Mouse (Mus musculus) midbrain, postnatal 0 days (tissue): ENCODE data around the gene Nfkbib. TPM values are rescaled to one million over a fixed set of nuclear protein-coding genes. Genes with fewer than 3 reads are reported as not detected.

ENCODE experiments used
- ATAC-seq: fragments of 200-750 bp; cut with Nextera tagmentation; 2 replicates; pipeline ENCODE4 v1.8.0; 2017; ENCODE audit warnings: moderate number of reproducible peaks, mild to moderate bottlenecking, moderate TSS enrichment, moderate library complexity; ENCODE audit not compliant: low FRiP score
- DNase-seq: peaks from one replicate; pipeline ENCODE4 v3.0.0-alpha.2; 2015; ENCODE audit warnings: low spot score
- H3K27ac ChIP-seq: fragments of 300-500 bp; sonication (generic); 2 replicates; pipeline ENCODE4 v1.5.1; 2014; ENCODE audit warnings: low read depth, mild to moderate bottlenecking, low read length, mixed read lengths
- H3K27me3 ChIP-seq: fragments of 300-500 bp; sonication (generic); 2 replicates; pipeline ENCODE4 v1.6.1; 2014; ENCODE audit warnings: low read length, control low read depth, mixed read lengths; ENCODE audit not compliant: insufficient read depth
- H3K36me3 ChIP-seq: fragments of 300-500 bp; sonication (generic); 2 replicates; pipeline ENCODE4 v1.6.1; 2014; ENCODE audit warnings: low read length, control low read depth, mixed read lengths; ENCODE audit not compliant: insufficient read depth
- H3K4me1 ChIP-seq: fragments of 300-500 bp; sonication (generic); 2 replicates; pipeline ENCODE4 v1.6.1; 2014; ENCODE audit warnings: mild to moderate bottlenecking, control low read depth, antibody characterized with exemption, low read length, mixed read lengths; ENCODE audit not compliant: insufficient read depth
- H3K4me2 ChIP-seq: fragments of 300-500 bp; sonication (generic); 2 replicates; pipeline ENCODE4 v1.6.1; 2014; ENCODE audit warnings: low read depth, mild to moderate bottlenecking, low read length, mixed read lengths; ENCODE audit not compliant: poor library complexity, severe bottlenecking
- H3K4me3 ChIP-seq: fragments of 300-500 bp; sonication (generic); 2 replicates; pipeline ENCODE4 v1.5.1; 2014; ENCODE audit warnings: low read depth, mild to moderate bottlenecking, low read length, moderate library complexity
- H3K9ac ChIP-seq: fragments of 300-500 bp; sonication (generic); replicated peaks from 2 replicates; pipeline ENCODE4 v1.6.1; 2014; ENCODE audit warnings: mild to moderate bottlenecking, low read length, moderate library complexity, mixed read lengths; ENCODE audit not compliant: poor library complexity, severe bottlenecking
- H3K9me3 ChIP-seq: fragments of 300-500 bp; sonication (generic); 2 replicates; pipeline ENCODE4 v1.6.1; 2016; ENCODE audit warnings: low read length, control low read depth
- CTCF ChIP-seq: IDR thresholded peaks from 2 replicates; pipeline ENCODE4 v1.5.1; 2016; ENCODE audit warnings: antibody characterized with exemption, mild to moderate bottlenecking
- WGBS: fragments of 180-500 bp; shearing (Covaris S2); extraction: QIAGEN DNeasy Blood & Tissue Kit; methylation state at CpG from one replicate; pipeline ENCODE4 v1.1.7; 2014; 5-methylcytosine and 5-hydroxymethylcytosine counted together
- polyA plus RNA-seq: library from polyadenylated mRNA; unstranded; fragments of >200 nt; fragmentation: Nextera tagmentation; extraction: Ambion mirVana; gene quantifications from 2 replicates; pipeline ENCODE4 v1.2.1, GENCODE M21; 2015
- total RNA-seq: library from RNA; depleted of rRNA; stranded (reverse); fragments of >200 nt; gene quantifications from 2 replicates; pipeline ENCODE4 v1.2.3, GENCODE M21; 2014

The Nfkbib gene
- total and polyA plus RNA-seq, 2 experiments from 2014 or later, result 19.7 to 58.5 TPM

DNA sequence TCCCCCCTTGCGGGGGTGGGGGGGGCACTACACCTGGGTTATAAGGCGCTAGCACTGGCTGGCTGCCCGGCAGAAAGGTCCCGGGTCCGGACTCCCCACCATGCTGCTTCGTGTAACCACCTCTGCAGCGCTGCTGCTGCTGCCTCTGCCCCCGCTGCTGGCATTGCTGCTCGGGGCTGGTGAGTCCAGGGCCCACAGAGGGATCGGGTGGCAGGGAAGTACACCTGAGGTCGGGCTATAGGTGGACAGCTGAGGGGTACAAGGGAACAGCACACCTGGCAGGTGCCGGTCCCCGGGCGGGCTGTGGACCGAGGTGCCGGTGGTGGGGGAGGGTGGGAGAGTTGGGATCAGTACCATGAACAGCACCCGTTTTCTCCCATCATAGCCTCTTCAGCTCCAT lies 11.2 kb downstream of the Nfkbib start, which contains the start of gene Ccer2:
Gene Ccer2 (plus strand): TSS at position 96 of the 400 bp plus-strand sequence.
- no peak for TF ChIP-seq CTCF

GRCm38 (mm10) chr7:28749935-28750334 lies 17.4 kb downstream of the Nfkbib start:
- ATAC-seq, result no peak
- no peak overlapping the region for H3K27ac ChIP-seq
- 95% methylated on average over 7 of the region's 7 CpGs for WGBS
- no peaks in the 10 kb centered on the region for H3K4me1 ChIP-seq
- no peaks in the 10 kb centered on the region for H3K9me3 ChIP-seq
- DNase-seq, result no peak
- peaks cover 14% of the 10 kb centered on the region for H3K36me3 ChIP-seq
- no peaks in the 10 kb centered on the region for H3K27me3 ChIP-seq
- TF ChIP-seq CTCF, result no peak
- no peak overlapping the region for H3K4me2 ChIP-seq
- no peak overlapping the region for H3K4me3 ChIP-seq
- H3K9ac ChIP-seq, result no peak overlapping the region

More for the DNA sequence above, 11.2 kb downstream of the Nfkbib start, which contains the start of gene Ccer2:
- Histone ChIP-seq H3K4me3 (peak within 1 kb of the TSS; percentile 20; the same call in 1 of the 2 replicates), H3K27me3 (0 out of 2 replicates have a peak, but pooled peaks cover 11% of the 10 kb centered on the region), H3K9me3 (no peaks in the 10 kb centered on the region), H3K4me1 (peaks cover 3% of the 10 kb centered on the region; the same call in 1 of the 2 replicates), H3K9ac (peak within 1 kb of the TSS; percentile 40; the same call in 1 of the 2 replicates), H3K27ac (no peak within 1 kb of the TSS), H3K36me3 (peaks cover 27% of the 10 kb centered on the region), H3K4me2 (peak within 1 kb of the TSS; percentile 42)
- DNase-seq, result no peak
- ATAC-seq, result peak; percentile 41; the same call in 1 of the 2 replicates
- 3% methylated on average over 17 of the region's 17 CpGs for WGBS

DNA sequence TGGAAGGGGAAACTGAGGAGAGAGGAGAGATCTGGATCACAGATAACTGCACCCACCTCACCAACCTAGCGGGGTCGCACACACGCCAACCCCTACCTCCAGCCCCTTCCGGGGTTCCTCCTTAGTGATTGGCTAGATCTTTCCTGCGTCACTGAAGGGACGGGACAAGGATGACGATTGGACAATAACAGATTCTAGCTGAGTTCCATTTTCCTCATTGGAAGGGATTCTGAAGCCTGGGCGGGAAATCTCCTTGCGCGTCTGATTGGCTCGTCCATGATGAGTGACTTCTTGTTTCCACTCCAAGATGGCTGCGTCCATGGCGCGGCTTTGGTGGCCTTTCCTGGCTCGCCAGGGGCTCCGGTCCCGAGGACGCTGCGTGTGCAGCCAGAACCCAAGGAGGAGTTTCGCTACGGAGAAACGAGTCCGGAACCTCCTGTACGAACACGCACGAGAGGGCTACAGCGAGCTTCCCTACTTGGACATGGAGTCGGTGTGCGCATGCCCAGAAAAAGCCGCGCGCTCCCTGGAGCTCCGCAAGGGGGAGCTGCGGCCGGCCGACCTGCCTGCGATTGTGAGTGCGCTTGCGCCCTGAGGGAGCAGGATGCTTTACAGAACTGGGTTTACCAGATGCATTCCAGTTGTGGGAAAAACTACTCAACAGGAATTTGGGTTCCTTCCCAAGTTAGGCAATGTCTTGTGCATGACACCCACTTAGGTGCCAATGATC lies 25.4 kb downstream of the Nfkbib start, which contains the start of the genes Mrps12 and Sars2:
Gene Mrps12 (minus strand): TSS at position 112 of the 730 bp plus-strand sequence.
Gene Sars2 (plus strand): TSS at position 284 of the 730 bp plus-strand sequence.
- WGBS, result under 1% methylated on average over 39 of the region's 39 CpGs
- Histone ChIP-seq H3K27ac (peak within 1 kb of the TSS; percentile 75), H3K9ac (peak within 1 kb of the TSS; percentile 76), H3K4me2 (peak within 1 kb of the TSS; percentile 91), H3K9me3 (no peaks in the 10 kb centered on the region), H3K4me1 (peaks cover 9% of the 10 kb centered on the region; the same call in 1 of the 2 replicates), H3K36me3 (peaks cover 18% of the 10 kb centered on the region; the same call in 1 of the 2 replicates), H3K27me3 (no peaks in the 10 kb centered on the region), H3K4me3 (peak within 1 kb of the TSS; percentile 47)
- peak; percentile 95 for TF ChIP-seq CTCF
- DNase-seq (peak; percentile 99), ATAC-seq (peak; percentile 98)

DNA sequence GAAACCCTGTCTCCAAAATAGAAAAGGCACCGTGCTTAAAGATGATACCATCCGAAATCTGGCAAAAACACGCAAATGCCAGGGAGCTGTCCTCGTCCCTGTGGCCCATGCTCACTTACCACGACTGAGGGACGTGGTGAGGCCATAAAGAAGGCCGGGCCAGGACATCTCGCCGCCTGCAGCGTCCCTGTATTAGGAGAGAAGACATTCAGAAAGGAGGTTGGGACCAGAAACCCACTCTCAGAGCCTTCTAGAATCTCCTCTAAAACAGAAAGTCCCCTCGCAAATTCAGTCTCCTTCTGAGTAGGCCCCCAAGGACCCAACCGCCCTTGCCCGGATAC lies 26.0 kb downstream of the Nfkbib start:
- Histone ChIP-seq H3K36me3 (peaks cover 14% of the 10 kb centered on the region; the same call in 1 of the 2 replicates), H3K4me1 (peaks cover 9% of the 10 kb centered on the region; the same call in 1 of the 2 replicates), H3K4me3 (peak overlapping the region; percentile 47), H3K9ac (peak overlapping the region; percentile 76), H3K27me3 (no peaks in the 10 kb centered on the region), H3K27ac (peak overlapping the region; percentile 75), H3K9me3 (no peaks in the 10 kb centered on the region), H3K4me2 (peak overlapping the region; percentile 91)
- 1% methylated on average over 13 of the region's 13 CpGs for WGBS
- ATAC-seq (peak; percentile 6; the same call in 1 of the 2 replicates), DNase-seq (no peak)
- TF ChIP-seq CTCF, result no peak

GRCm38 (mm10) chr7:28740949-28741348 lies 26.4 kb downstream of the Nfkbib start:
- peak overlapping the region; percentile 75 for H3K27ac ChIP-seq

GRCm38 (mm10) chr7:28739829-28740228 lies 27.5 kb downstream of the Nfkbib start:
- Histone ChIP-seq H3K36me3 (peaks cover 11% of the 10 kb centered on the region; the same call in 1 of the 2 replicates), H3K27me3 (no peaks in the 10 kb centered on the region), H3K4me1 (peaks cover 9% of the 10 kb centered on the region; the same call in 1 of the 2 replicates), H3K4me2 (no peak overlapping the region), H3K9ac (no peak overlapping the region), H3K4me3 (no peak overlapping the region), H3K9me3 (no peaks in the 10 kb centered on the region), H3K27ac (no peak overlapping the region)
- no peak for TF ChIP-seq CTCF
- DNase-seq, result no peak
- 96% methylated on average over 21 of the region's 21 CpGs for WGBS
- no peak for ATAC-seq

More at GRCm38 (mm10) chr7:28740949-28741348, 26.4 kb downstream of the Nfkbib start:
- Histone ChIP-seq H3K4me2 (peak overlapping the region; percentile 91), H3K36me3 (peaks cover 13% of the 10 kb centered on the region; the same call in 1 of the 2 replicates), H3K27me3 (no peaks in the 10 kb centered on the region), H3K9ac (peak overlapping the region; percentile 76), H3K9me3 (no peaks in the 10 kb centered on the region), H3K4me1 (peaks cover 9% of the 10 kb centered on the region; the same call in 1 of the 2 replicates), H3K4me3 (peak overlapping the region; percentile 47)
- no peak for DNase-seq
- TF ChIP-seq CTCF, result peak; percentile 30; the same call in 1 of the 2 replicates
- ATAC-seq, result no peak
- WGBS, result 44% methylated on average over 9 of the region's 9 CpGs
